Mouse (Mus musculus) neutrophil, adult 5-6 weeks (primary cell): ENCODE measurements around the gene Iqcf5. TPM values are rescaled to one million over a fixed set of nuclear protein-coding genes. Genes with fewer than 3 reads are reported as not detected.
A peak's percentile ranks its signal among the peaks of the same experiment; 100 is the strongest.
"Not testable (repeated sequence)": the region's sequence is repeated elsewhere in the genome, so short reads cannot be mapped to it uniquely, and the experiment has no call there.

ENCODE experiments used
- ATAC-seq: fragments of 151-379, 151-347 bp; 2 replicates; pipeline ENCODE4 v1.8.0; 2017; ENCODE audit warnings: mild to moderate bottlenecking, moderate TSS enrichment; ENCODE audit not compliant: insufficient number of reproducible peaks, poor library complexity, low FRiP score, severe bottlenecking; ENCODE audit errors: extremely low read depth
- total RNA-seq: library from RNA; stranded (forward); fragments of 200-1000 nt; gene quantifications from 2 replicates; pipeline ENCODE4 v1.2.3, GENCODE M21; 2017

The Iqcf5 gene
- total RNA-seq, 1 experiment from 2014 or later, result not detected

- ATAC-seq, result no peak
These were observed 36.3 kb upstream of the Iqcf5 start for GRCm38 (mm10) chr9:106478101-106478500.

- no peak for ATAC-seq
These were observed 33.8 kb upstream of the Iqcf5 start for GRCm38 (mm10) chr9:106480541-106480940.

DNA sequence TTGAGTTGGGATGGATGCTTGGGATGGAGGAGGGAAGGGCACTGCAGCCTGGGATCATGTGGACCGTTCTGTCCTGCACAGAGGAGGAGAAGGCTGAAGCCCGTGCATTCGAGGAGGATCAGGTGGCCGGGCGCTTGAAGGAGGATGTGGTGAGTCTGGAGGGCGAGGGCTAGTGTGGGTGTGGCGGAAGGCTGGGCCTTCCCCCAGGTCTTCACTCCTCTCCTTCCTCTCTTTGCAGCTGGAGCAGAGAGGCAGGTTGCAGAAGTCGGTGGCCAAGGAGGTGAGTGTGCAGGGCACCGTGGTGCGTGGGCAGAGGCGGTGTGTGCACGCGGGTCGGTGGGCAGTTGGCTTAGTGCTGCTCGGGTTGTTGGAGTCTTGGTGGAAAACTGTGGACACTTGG lies 33.3 kb upstream of the Iqcf5 start:
- no peak for ATAC-seq

- ATAC-seq, result no peak
These were observed 32.7 kb upstream of the Iqcf5 start for GRCm38 (mm10) chr9:106481676-106482075.

- no peak for ATAC-seq
These were observed 31.7 kb upstream of the Iqcf5 start for GRCm38 (mm10) chr9:106482578-106483115.

GRCm38 (mm10) chr9:106483136-106483535 lies 31.2 kb upstream of the Iqcf5 start:
- no peak for ATAC-seq

GRCm38 (mm10) chr9:106483606-106484005 lies 30.8 kb upstream of the Iqcf5 start:
- no peak for ATAC-seq

DNA sequence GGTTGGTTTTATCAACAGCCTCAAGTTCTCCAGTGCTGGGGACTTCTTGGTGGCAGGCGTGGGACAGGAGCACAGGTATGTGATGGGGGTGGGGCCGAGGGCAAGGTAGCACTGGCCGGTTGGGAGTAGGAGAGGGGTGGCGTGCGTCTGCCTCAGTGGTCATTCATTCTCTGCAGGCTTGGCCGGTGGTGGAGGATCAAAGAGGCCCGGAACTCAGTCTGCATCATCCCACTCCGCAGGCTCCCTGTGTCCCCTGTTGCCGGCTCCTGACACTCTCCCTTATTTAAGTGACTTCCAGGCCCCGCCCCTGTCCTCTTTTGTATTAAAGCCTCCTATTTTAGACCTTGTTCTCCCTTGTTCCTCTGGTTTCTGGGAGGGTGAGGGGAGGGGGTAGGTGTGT lies 29.3 kb upstream of the Iqcf5 start:
- ATAC-seq, result no peak

DNA sequence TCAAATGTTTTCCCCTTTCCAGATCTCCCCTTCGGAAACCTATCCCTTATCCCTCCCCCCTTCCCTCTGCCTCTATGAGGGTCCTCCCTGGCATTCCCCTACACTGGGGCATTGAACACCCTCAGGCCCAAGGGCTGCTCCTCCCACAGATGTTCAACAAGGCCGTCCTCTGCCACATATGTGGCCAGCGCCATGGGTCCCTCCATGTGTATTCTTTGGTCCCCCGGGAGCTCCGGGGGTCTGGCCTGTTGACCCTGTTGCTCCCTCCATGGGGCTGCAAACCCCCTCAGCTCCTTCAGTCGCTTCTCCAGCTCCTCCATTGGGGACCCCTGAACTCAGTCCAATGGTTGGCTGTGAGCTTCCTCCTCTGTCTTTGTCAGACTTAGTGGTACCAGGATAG lies 26.8 kb upstream of the Iqcf5 start:
- ATAC-seq, result not testable (repeated sequence)

- no peak for ATAC-seq
These were observed 14.7 kb upstream of the Iqcf5 start, which contains the start of gene Iqcf1 for GRCm38 (mm10) chr9:106499667-106500066. Gene Iqcf1 (plus strand): TSS chr9:106499967.

DNA sequence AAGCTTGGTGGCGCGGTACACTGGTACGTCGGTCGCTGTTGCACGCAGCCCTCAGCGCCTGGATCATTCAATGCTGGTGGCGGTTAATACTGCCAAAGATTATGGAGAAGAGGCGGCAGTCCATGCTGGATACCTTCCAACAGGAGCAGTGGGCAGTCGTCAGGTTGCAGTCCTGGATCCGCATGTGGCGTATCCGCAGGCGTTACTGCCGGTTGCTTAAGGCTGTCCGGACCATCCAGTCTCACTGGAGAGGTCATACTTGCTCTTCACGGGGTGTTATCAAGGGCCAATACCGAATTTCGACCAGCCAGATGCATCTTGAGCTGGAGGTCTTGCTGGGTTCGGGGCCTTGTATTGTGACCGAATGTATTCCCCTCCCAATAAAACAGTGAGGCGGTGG lies 12.5 kb upstream of the Iqcf5 start:
- no peak for ATAC-seq

GRCm38 (mm10) chr9:106504246-106504645 lies 10.1 kb upstream of the Iqcf5 start:
- no peak for ATAC-seq

DNA sequence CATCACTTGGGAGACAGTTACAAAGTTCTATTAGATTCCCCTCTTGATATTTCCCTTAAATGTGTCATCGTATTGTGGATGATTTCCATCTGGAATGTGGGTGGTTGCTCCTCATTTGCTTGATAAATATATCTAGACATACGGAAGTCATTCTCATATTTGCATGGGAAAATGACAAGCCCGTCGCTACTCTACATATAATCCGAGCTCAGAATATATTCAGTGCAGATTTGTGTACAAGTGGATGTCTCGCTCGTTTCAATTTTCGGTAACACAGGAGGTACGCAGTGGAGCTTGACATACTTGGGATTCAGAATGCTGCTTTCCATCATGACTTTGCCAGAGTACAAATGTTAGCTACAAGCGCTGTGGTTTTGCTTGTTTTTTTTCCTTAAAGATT lies 5.0 kb upstream of the Iqcf5 start:
- no peak for ATAC-seq

DNA sequence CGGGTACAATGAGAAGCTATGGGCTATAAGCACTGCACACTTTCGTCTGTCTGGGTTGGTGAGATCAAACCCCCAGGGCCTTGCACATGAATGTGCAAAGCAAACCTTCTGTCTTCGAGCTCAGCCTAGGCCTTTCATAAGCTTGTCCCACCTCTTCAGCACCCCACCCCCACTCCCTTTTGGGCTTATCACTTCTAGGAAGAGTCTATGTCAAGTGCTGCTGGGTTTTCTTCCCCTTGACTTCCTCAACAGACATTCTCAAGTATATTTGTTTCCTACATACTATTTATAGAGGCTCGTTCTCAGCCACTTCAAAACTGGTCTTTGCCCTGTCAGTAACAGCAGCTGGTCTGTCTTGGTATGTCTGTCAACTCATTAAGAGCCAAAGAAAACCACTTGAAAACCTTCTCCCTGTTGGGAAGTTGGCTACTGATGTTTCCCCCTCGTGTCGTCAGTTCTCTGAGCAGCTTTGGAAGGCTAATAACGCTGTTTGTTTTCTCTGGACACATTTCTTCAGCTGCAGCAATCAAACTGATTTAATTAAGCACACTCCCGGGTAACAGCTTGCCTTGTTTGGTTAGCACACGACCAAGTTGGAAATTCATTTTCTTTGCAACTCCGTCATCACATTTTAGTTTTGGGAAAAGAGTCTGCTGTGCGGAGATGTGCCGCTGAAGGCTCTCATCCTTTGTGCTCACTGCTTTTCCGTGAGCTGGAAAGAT lies 1.5 kb upstream of the Iqcf5 start:
- no peak for ATAC-seq

DNA sequence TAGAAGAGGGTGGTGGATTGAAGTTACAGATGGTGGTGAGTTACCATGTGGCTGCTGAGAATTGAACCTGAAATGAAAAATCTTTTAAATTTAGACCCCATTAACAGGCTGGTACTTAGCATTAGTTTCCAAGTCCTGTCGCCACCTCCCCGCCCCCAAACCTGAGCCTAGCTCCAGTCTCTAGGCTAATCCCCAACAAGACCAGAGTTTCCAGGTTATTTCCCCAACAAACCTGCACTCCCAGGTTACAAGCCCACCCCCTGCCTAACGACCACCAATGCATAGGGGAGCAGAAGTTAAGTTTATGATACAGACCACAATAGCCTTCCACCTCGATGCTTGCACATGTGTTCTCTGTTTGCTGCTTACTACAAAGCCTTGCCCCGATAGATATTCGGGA lies 807 bp upstream of the Iqcf5 start:
- ATAC-seq, result no peak

DNA sequence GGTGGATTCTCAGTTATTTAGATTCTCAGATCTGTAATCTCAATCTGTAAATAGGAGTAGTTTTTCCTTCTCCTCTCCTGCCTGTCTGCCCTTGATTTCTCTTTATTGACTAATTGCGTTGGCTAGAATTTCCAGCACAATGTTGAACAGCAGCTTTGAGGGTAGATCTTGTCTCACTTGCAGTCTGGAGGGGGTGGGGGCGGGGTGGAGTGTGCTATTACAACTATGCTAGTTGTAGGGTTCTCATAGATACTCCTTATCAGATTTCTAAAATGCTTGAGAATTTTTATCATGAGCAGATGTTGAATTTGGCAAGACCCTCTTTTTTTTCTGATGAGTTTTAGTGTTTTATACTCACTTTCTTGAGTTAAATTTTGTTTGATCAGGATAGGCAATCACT lies 5.1 kb downstream of the Iqcf5 start:
- ATAC-seq, result no peak

- ATAC-seq, result no peak
These were observed 5.5 kb downstream of the Iqcf5 start for GRCm38 (mm10) chr9:106519909-106520308.

GRCm38 (mm10) chr9:106531833-106532232 lies 17.5 kb downstream of the Iqcf5 start:
- ATAC-seq, result peak; percentile 64; the same call in 1 of the 2 replicates

- no peak for ATAC-seq
These were observed 19.9 kb downstream of the Iqcf5 start for GRCm38 (mm10) chr9:106534296-106534695.

DNA sequence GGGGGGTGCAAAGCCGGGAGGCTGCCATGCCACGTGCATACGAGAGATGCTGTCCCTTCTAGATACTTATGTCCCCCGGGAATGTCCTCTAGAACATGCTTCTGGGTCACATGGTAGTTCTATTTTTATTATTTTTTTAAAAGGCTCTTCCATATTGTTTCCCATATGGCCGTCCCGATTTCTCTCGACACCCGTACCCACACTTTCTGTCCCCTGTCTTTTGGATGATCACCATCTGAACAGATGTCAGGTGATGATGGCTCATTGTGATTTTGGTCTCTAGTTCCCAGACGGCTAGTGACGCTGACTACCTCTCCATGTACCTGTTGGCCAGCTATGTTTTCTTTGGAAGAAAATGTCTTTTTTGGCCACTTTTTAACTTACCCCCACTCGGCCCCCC lies 20.6 kb downstream of the Iqcf5 start:
- no peak for ATAC-seq

DNA sequence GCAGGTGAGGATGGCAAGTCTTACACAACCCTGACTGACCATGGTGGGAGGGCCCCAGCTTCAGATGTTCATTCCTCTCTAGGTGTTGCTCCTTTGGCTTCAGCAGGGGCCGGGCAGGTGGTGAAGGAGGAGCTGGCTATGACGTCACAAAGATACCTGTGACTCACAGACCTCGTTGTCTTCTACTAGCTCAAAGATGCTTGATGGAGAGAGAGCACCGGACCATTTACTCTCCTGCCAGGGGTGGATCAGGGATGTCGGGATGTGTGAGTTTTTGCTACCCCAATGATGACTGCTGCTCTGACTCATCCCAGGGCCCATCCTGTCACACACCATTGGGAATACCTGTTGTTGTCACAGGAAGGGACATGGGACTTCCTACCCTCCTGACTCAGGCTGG lies 47.2 kb downstream of the Iqcf5 start, which contains the start of gene Iqcf3:
Gene Iqcf3, minus strand, starts transcription at position 101 of the 400 bp plus-strand sequence.
- no peak for ATAC-seq
